In genomic region chr16:18130288-18130687, GRCm38 (mm10) we compare ENCODE assay signal across 12 mouse cellular contexts. TPM values are rescaled to one million over a fixed set of nuclear protein-coding genes. Genes with fewer than 3 reads are reported as not detected.
DNase-seq lines count a peak whose midpoint lies in the region; ATAC-seq lines count a peak whose summit lies in the region.
"Had no signal": no experiment of that assay in that cellular context is flagged by ENCODE, and none has a peak within 500 bp of the region (broad histone marks: within the 10 kb centered on the region; RNA-seq: fewer than 3 reads in every experiment).

No protein-coding gene starts in this region.

- no peak overlapping the region for H3K4me3 ChIP-seq in hindbrain, embryonic 12.5 days
- no peak overlapping the region for H3K4me3 ChIP-seq in hindbrain, embryonic 14.5 days (replicated peaks; ENCODE audit: low read length)

- H3K36me3 ChIP-seq in hindbrain, embryonic 12.5 days: no peaks in the 10 kb centered on the region
- no peaks in the 10 kb centered on the region for H3K36me3 ChIP-seq in hindbrain, embryonic 14.5 days (replicated peaks; ENCODE audit: control insufficient read depth, insufficient read depth)

- peak; percentile 62 for DNase-seq in cerebellum, adult 11-12 months
- no peak for DNase-seq in cerebellum, postnatal 14 days
- DNase-seq in hindbrain, embryonic 14.5 days (ENCODE audit: low spot score): no peak
- peak; percentile 58 to 63 for DNase-seq in right cerebral cortex, postnatal 10 days (ENCODE audit: low spot score in 2 of 2)
- no peak for DNase-seq in right cerebral cortex, postnatal 36 days (ENCODE audit: low spot score in 2 of 2)
- DNase-seq in spleen, adult 12 weeks (ENCODE audit: low spot score): no peak
- no peak for DNase-seq in urinary bladder, postnatal 4 days (ENCODE audit: low spot score in 2 of 2)
- DNase-seq: embryo, embryonic 11 days; gastrocnemius, postnatal 14 days; kidney, adult 18-20 months; liver, postnatal 0 days had no signal

- WGBS in hindbrain, embryonic 12.5 days: 78% methylated on average over 4 of the region's 4 CpGs
- 50% methylated on average over 4 of the region's 4 CpGs for WGBS in hindbrain, embryonic 14.5 days

- no peaks in the 10 kb centered on the region for H3K9me3 ChIP-seq in hindbrain, embryonic 12.5 days (replicated peaks)
- no peaks in the 10 kb centered on the region for H3K9me3 ChIP-seq in hindbrain, embryonic 14.5 days (ENCODE audit: control insufficient read depth, low read length)

- H3K4me2 ChIP-seq in hindbrain, embryonic 12.5 days (replicated peaks): no peak overlapping the region
- no peak overlapping the region for H3K4me2 ChIP-seq in hindbrain, embryonic 14.5 days (replicated peaks)

- H3K27me3 ChIP-seq in hindbrain, embryonic 12.5 days: peaks cover 44% of the 10 kb centered on the region
- peaks cover 9% of the 10 kb centered on the region for H3K27me3 ChIP-seq in hindbrain, embryonic 14.5 days (ENCODE audit: control insufficient read depth, insufficient read depth, low read length)

- ATAC-seq in hindbrain, embryonic 12.5 days (ENCODE audit: low FRiP score): no peak
- no peak for ATAC-seq in hindbrain, embryonic 14.5 days (ENCODE audit: low FRiP score)
- ATAC-seq: liver, postnatal 0 days had no signal

- no peak overlapping the region for H3K27ac ChIP-seq in hindbrain, embryonic 12.5 days
- H3K27ac ChIP-seq in hindbrain, embryonic 14.5 days: no peak overlapping the region

- peaks cover 27% of the 10 kb centered on the region for H3K4me1 ChIP-seq in hindbrain, embryonic 12.5 days
- H3K4me1 ChIP-seq in hindbrain, embryonic 14.5 days (replicated peaks; ENCODE audit: control insufficient read depth, insufficient read depth, low read length): peaks cover 29% of the 10 kb centered on the region

- 0 out of 2 replicates have a peak overlapping the region, but pooled peaks have one; percentile 10 for H3K9ac ChIP-seq in hindbrain, embryonic 12.5 days
- H3K9ac ChIP-seq in hindbrain, embryonic 14.5 days: no peak overlapping the region
- H3K9ac ChIP-seq: liver, postnatal 0 days had no signal

RNA-seq across cellular contexts. Expression of gene Rtn4r, which starts 2.8 kb away (rescaled TPM):
- polyA plus RNA-seq in hindbrain, embryonic 12.5 days (2016; fragmentation: Nextera tagmentation; extraction: Ambion mirVana): 7.8 and 8.0 TPM in 2 replicates
- 22.7 and 26.2 TPM in 2 replicates for polyA plus RNA-seq in hindbrain, embryonic 14.5 days (2014; fragmentation: Nextera tagmentation; extraction: Ambion mirVana)

RNA-seq across cellular contexts. Expression of gene Prodh, which starts 40.3 kb away (rescaled TPM):
- polyA plus RNA-seq in hindbrain, embryonic 12.5 days (2016; fragmentation: Nextera tagmentation; extraction: Ambion mirVana): 5.9 and 7.0 TPM in 2 replicates
- polyA plus RNA-seq in hindbrain, embryonic 14.5 days (2014; fragmentation: Nextera tagmentation; extraction: Ambion mirVana): 2.8 and 3.1 TPM in 2 replicates

Comparison
In these comparisons a context has a peak if more than half of its experiments do, and no peak if none do; other contexts are left out.
1. DNase-seq: peak in cerebellum, adult 11-12 months (single experiment) and right cerebral cortex, postnatal 10 days (2 of 2); none in cerebellum, postnatal 14 days (0 of 2), hindbrain, embryonic 14.5 days (single experiment), right cerebral cortex, postnatal 36 days (0 of 2), spleen, adult 12 weeks (single experiment) and urinary bladder, postnatal 4 days (0 of 2).